Mouse (Mus musculus): ENCODE measurements at regions not wholly inside any gene's neighbourhood (a gene's known extent, or its start where the extent isn't known, plus 50 kb on each side); places are given as distances from the start of the nearest gene placed in this dataset.
"Not testable (repeated sequence)": the region's sequence is repeated elsewhere in the genome, so short reads cannot be mapped to it uniquely, and the experiment has no call there.

DNA sequence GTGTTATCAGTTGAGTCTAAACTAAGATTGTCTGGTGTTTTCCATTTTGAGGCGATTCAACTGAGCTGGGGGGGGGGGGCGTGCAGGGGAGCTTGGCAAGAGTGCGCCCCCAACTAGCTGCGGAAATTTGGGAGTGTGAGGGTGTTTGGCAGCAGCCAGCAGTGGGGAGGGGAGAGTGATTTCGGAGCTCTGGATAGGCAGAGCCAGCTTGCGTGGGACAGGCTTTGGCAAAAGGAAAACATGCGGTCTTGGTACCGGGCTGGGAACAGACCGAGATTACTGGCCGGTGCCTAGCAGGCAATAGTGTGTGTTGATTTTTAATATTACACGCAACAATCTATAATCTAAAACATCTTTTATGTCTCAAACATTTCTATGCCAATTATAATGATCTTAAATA is 199.4 kb upstream of the Cdk6 start:
- DNase-seq = not testable (repeated sequence)

DNA sequence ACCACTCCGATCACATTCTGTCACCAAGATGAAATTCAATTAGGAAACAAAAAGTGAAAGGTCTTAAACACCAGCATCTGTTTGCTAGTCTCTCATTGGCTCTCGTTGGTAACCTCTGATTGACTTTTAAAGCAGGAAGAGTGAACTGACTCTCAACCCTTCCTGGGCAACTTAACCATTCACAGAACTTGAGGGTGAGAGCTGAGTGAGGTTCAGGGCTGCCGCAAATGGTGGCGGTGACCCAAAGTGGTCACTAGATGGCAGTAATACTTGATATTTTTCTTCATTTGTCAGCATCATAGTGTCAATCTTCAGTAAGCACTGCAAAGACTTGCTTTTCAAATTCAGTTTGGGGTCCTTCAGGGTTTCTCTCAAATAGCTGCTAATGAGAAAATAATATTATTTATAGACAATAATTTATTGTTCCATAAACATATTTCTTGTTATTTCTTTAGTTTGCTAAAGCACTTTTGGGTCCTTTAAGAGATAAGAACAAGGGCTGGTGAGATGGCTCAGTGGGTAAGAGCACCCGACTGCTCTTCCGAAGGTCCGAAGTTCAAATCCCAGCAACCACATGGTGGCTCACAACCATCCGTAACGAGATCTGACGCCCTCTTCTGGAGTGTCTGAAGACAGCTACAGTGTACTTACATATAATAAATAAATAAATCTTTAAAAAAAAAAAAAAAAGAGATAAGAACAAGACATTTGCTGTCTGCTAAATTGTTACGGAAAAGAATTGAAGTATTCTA is 194.6 kb upstream of the Cdk6 start:
- peak; percentile 20 to 53 for DNase-seq

GRCm38 (mm10) chr5:3149886-3150285 is 191.4 kb upstream of the Cdk6 start:
- not testable (repeated sequence) for DNase-seq

GRCm38 (mm10) chr5:3150766-3151165 is 190.5 kb upstream of the Cdk6 start:
- not testable (repeated sequence) for DNase-seq

- not testable (repeated sequence) for DNase-seq
These were observed 189.6 kb upstream of the Cdk6 start for GRCm38 (mm10) chr5:3151534-3152148.

GRCm38 (mm10) chr5:3152149-3152865 is 189.0 kb upstream of the Cdk6 start:
- DNase-seq = peak in 1 of 2 experiments; percentile 4

DNA sequence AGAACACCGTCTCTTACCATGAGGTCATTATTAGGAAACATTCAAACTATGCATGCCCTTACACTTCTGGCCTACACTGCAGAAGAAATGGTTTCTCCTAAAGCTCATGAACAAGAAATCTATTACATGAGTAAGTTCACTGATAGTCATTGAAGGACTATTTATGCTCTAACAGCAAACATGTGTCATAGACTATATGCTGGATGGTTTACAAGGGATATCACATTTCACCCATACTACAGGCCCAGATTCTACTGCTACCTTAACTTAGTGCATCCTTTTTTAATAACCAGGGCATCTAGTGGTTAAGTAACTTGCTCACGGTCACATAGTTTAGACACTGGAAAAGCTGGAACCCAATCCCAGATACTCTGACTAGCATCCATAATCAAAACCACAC is 175.8 kb upstream of the Cdk6 start:
- not testable (repeated sequence) for DNase-seq

GRCm38 (mm10) chr5:3166496-3166895 is 174.8 kb upstream of the Cdk6 start:
- DNase-seq = not testable (repeated sequence)

- not testable (repeated sequence) for DNase-seq
These were observed 147.7 kb upstream of the Cdk6 start for GRCm38 (mm10) chr5:3193592-3193991.

- peak; percentile 77 to 89 for DNase-seq
These were observed 143.1 kb upstream of the Cdk6 start for GRCm38 (mm10) chr5:3197952-3198841.

DNA sequence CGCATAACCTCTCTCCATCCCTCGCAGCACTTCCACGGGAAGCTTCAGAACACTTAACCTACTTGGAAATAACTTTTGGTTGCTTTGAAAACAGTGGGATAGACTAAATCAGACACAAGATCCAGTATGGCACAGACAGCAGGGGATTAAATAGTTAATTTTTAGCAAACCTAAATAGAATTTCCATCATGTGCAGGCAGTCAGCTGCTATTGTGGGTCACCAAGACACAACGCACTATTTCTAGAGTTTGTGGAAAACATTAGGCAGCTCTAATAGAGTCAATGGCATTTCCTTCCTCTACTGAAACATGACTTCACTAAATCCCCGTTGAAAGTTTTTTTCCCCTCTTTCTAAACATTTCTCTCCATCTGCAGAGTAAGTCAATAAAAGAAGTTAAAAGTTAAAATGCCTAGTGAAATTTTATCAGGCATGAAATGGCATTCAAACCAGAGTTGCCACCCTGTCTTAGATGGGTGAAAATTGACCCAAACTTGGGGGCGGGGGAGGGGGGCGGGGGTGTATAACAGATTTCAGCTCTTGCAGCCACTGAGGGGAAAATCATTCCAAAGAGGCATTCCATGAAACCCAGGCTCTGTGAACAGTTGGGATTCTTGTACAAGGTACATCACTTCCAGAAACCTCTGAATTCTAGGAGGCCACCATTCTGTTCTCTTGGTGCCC is 142.3 kb upstream of the Cdk6 start:
- peak; percentile 30 to 64 for DNase-seq

DNA sequence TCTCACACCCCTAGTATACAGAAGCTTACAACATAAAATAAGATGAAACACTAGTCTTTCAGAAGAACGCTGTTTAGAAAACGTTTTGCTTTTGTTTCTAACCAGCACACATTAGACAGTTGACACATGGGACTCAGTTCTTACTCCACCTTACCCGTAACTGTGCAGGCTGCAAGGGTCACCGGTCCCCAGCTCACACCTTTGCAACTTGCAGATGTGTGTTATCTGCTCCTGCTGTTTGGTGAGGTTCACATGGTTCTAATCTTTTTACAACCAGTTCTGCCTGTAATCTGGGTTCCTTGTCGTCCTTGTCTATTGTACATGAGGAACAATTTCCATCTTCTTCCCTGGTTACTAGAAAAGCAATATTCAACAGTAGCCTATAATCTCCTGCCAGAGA is 135.1 kb upstream of the Cdk6 start:
- DNase-seq = not testable (repeated sequence)

GRCm38 (mm10) chr5:3208293-3208692 is 133.0 kb upstream of the Cdk6 start:
- not testable (repeated sequence) for DNase-seq

- DNase-seq = no peak
These were observed 130.0 kb upstream of the Cdk6 start for GRCm38 (mm10) chr5:3211284-3211683.

- DNase-seq = no peak
These were observed 125.2 kb upstream of the Cdk6 start for GRCm38 (mm10) chr5:3216053-3216452.

DNA sequence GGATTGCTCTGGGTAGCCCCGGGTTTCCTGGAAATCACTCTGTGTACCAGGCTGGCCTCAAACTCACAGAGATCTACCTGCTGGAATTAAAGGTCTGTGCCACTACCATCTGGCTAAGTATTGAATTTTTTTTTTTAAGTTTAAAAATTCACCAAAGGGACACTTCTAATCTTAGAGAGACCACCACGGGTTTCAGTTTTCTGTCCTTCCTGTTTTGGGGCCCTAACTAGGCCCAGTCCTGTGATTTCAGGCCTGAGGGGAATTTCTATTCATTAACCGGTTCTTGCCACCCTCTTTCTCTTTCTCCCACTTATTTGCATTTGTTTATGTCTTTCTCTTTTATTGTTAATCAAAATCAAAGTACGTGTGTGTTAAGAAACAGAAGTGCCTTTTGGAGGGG is 122.1 kb upstream of the Cdk6 start:
- DNase-seq = no peak

GRCm38 (mm10) chr5:3219770-3220169 is 121.5 kb upstream of the Cdk6 start:
- DNase-seq = no peak

- DNase-seq = peak; percentile 9 to 11
These were observed 117.5 kb upstream of the Cdk6 start for GRCm38 (mm10) chr5:3223819-3224218.

- not testable (repeated sequence) for DNase-seq
These were observed 116.8 kb upstream of the Cdk6 start for GRCm38 (mm10) chr5:3224392-3225054.

GRCm38 (mm10) chr5:3225358-3225757 is 115.9 kb upstream of the Cdk6 start:
- DNase-seq = not testable (repeated sequence)

DNA sequence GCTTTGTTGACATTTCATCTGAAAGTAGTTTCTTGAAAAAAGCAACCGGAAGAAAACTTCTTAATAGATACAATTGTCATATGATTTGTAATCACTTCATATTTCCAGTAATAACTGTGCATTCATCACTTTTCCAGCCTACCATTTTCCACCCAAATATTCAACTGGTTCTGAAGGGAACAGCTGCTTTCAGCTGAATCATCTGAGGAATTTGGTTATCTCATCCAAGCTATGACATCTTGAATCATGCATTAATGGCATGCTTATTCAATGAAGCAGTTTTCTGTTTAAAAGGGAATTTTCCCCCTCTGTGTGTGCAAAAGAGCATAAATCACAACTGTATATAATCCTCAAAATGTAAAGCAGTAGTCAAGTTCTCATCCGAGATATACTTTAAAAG is 97.2 kb upstream of the Cdk6 start:
- not testable (repeated sequence) for DNase-seq

Measured in kidney, adult 8-10 months (tissue).